Mouse (Mus musculus) midbrain, embryonic 10.5 days (tissue): ENCODE results near the gene Eef2. TPM values are rescaled to one million over a fixed set of nuclear protein-coding genes. Genes with fewer than 3 reads are reported as not detected.

Source experiments
- DNase-seq: peaks from one replicate; pipeline ENCODE4 v3.0.0-alpha.2; 2017; ENCODE audit warnings: low spot score
- H3K27ac ChIP-seq: fragments of 300-500 bp; sonication (generic); replicated peaks from 2 replicates; pipeline ENCODE4 v1.5.1; 2016; ENCODE audit warnings: mild to moderate bottlenecking
- H3K27me3 ChIP-seq: fragments of 300-500 bp; sonication (generic); 2 replicates; pipeline ENCODE4 v1.6.1; 2016; ENCODE audit warnings: low read depth, mild to moderate bottlenecking; ENCODE audit not compliant: poor library complexity, severe bottlenecking
- H3K36me3 ChIP-seq: fragments of 300-500 bp; sonication (generic); 2 replicates; pipeline ENCODE4 v1.6.1; 2016; ENCODE audit warnings: mild to moderate bottlenecking, moderate library complexity
- H3K4me1 ChIP-seq: fragments of 300-500 bp; sonication (generic); 2 replicates; pipeline ENCODE4 v1.6.1; 2016
- H3K4me3 ChIP-seq: fragments of 300-500 bp; sonication (generic); 2 replicates; pipeline ENCODE4 v1.5.1; 2016; ENCODE audit warnings: mild to moderate bottlenecking, moderate library complexity
- H3K9me3 ChIP-seq: fragments of 300-500 bp; sonication (generic); replicated peaks from 2 replicates; pipeline ENCODE4 v1.6.1; 2016; ENCODE audit warnings: mild to moderate bottlenecking
- whole genome bisulfite sequencing: fragments of 180-500 bp; shearing (Covaris S2); methylation state at CpG from one replicate; pipeline ENCODE4 v1.1.7; 2016; 5-methylcytosine and 5-hydroxymethylcytosine counted together
- polyA plus RNA-seq: library from polyadenylated mRNA; unstranded; fragments of >200 nt; fragmentation: Nextera tagmentation; extraction: Ambion mirVana; gene quantifications from 2 replicates; pipeline ENCODE4 v1.2.1, GENCODE M21; 2016

Eef2 gene
- polyA plus RNA-seq, 1 experiment from 2014 or later: 571 TPM

DNA sequence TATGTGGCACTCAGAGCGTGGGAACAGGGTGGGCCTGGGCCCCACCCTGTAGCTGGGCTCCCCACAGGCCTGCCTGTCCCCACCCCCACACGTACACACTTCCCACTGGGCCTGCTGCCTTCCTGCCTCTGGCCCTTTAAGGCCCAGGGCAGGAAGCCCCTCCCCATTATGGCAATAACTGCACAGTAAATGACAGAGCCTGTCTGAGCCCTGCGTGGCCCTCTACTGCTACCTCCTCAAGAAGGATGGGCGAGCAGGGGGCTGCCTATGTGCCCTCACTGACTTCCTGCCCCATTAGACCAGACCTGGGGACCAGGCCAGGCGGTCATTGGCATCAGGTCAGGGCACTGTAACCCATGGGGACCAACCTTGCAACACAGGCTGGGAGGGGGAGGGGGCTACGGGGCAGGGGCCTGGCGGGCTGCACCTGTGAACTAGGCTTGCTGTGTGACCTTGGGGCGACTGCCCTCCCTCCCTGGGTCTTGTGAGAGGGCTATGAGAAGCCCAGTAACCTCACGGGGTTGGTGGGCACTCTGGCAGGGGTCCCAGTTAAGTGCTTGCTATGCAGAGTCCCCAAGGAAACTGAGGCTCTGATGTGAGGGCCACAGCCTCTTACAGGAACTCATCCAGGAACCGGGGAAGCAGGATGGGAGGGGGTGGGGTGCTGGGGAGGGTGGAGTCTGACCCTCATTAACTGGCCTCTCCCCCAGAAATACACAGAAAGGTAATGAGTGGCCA is 35.5 kb upstream of the Eef2 start:
- peaks cover 62% of the 10 kb centered on the region for H3K4me1 ChIP-seq
- 77% methylated on average over 10 of the region's 10 CpGs for WGBS
- peak overlapping the region; percentile 97 for H3K27ac ChIP-seq
- H3K9me3 ChIP-seq: 0 out of 2 replicates have a peak, but pooled peaks cover 4% of the 10 kb centered on the region
- H3K27me3 ChIP-seq: peaks cover 3% of the 10 kb centered on the region
- no peak for DNase-seq
- peak overlapping the region; percentile 89 for H3K4me3 ChIP-seq
- H3K36me3 ChIP-seq: peaks cover 31% of the 10 kb centered on the region

DNA sequence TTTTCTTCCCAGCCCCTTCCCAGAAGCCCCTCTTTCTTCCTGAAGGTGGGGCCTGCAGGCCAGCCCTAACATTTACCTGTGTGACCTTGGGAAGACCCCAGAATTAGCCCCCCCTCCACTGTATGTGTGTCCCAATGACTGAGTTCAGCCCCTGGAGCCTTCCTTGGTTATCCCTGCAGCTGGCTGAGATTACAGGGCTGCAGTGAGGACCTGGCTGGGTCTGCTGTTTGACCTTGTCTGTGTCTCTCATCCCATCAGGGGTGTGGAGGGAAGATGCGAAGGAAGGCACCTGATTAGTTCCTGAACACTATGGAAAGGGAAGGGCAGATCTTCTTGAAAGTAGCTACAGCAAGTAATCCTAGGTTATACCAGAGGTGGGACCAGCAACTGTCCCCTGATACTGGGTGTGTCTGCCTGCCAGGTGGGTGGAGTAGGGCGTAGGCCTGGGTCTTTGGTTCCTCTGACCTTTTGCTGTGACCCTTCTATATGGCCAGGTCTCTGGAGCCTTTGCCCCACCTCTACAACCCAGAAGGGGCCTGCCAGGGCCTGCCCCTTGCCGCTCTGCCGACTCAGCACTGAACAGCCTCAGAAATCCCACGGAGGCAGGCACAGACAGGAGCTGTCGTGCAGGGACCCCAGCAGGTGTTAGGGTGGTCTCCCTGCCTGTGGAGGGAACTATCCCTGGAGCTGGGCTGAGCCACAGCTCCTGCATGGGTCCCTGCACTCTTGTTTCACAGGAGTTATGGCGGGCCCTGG is 34.8 kb upstream of the Eef2 start:
- H3K4me3 ChIP-seq: peak overlapping the region; percentile 89; the same call in 1 of the 2 replicates
- 0 out of 2 replicates have a peak, but pooled peaks cover 4% of the 10 kb centered on the region for H3K9me3 ChIP-seq
- H3K27me3 ChIP-seq: no peaks in the 10 kb centered on the region
- no peak for DNase-seq
- peaks cover 58% of the 10 kb centered on the region for H3K4me1 ChIP-seq
- H3K27ac ChIP-seq: peak overlapping the region; percentile 49; the same call in 1 of the 2 replicates
- H3K36me3 ChIP-seq: peaks cover 39% of the 10 kb centered on the region
- WGBS: 89% methylated on average over 7 of the region's 7 CpGs

DNA sequence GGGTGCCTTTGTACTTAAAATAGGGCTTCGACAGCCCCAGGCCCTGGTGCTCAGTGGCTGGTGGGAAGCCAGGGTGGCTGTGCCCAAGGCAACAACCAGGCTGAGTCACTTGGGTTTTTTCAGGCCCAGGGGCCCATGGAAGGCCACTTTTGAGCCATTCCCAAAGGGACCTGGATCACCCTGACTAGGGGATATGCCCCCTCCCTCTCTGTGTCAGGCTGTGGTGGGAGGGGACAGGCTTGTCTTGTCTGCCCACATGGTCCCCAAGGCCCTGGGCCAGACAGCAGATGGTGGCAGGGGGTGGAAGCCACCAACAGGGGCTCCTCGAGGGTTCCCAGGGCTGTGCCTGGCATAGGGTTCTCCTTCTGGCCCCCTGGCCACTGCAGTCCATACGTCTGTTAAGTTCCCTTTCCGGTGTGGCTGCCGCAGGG is 33.9 kb upstream of the Eef2 start:
- H3K27me3 ChIP-seq: no peaks in the 10 kb centered on the region
- peak overlapping the region; percentile 49 for H3K27ac ChIP-seq
- no peak for DNase-seq
- H3K36me3 ChIP-seq: peaks cover 48% of the 10 kb centered on the region
- peaks cover 58% of the 10 kb centered on the region for H3K4me1 ChIP-seq
- 0 out of 2 replicates have a peak, but pooled peaks cover 4% of the 10 kb centered on the region for H3K9me3 ChIP-seq
- 78% methylated on average over 5 of the region's 5 CpGs for WGBS
- H3K4me3 ChIP-seq: peak overlapping the region; percentile 12; the same call in 1 of the 2 replicates

DNA sequence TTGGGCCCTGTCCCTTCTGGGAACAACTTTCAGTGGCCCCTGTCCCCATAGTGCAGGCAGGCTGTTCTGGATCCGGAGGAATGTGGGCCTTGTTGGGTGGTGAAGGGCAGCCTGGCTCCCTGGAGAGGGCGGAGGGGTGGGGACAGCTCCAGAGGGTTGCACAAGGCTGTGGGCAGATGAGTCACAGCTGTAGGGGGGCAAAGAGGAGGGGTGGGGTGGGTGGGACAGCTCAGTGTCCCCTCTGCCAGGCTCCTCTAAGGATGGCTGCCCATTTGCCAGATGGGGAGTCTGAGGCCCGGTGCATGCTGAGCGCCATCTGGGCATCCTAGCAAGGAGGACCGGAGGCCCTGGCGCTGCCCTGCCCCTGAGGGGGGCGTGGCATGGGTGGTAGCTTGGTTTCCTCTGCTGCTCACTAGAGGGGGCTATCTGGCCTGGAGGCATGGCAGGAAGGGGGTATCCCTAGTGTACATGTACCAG is 33.2 kb upstream of the Eef2 start:
- Histone ChIP-seq H3K4me1 (peaks cover 55% of the 10 kb centered on the region), H3K27ac (peak overlapping the region; percentile 49; the same call in 1 of the 2 replicates), H3K36me3 (peaks cover 55% of the 10 kb centered on the region), H3K9me3 (0 out of 2 replicates have a peak, but pooled peaks cover 4% of the 10 kb centered on the region), H3K27me3 (no peaks in the 10 kb centered on the region), H3K4me3 (0 out of 2 replicates have a peak overlapping the region, but pooled peaks have one; percentile 9)
- DNase-seq: no peak
- 94% methylated on average over 7 of the region's 7 CpGs for WGBS

DNA sequence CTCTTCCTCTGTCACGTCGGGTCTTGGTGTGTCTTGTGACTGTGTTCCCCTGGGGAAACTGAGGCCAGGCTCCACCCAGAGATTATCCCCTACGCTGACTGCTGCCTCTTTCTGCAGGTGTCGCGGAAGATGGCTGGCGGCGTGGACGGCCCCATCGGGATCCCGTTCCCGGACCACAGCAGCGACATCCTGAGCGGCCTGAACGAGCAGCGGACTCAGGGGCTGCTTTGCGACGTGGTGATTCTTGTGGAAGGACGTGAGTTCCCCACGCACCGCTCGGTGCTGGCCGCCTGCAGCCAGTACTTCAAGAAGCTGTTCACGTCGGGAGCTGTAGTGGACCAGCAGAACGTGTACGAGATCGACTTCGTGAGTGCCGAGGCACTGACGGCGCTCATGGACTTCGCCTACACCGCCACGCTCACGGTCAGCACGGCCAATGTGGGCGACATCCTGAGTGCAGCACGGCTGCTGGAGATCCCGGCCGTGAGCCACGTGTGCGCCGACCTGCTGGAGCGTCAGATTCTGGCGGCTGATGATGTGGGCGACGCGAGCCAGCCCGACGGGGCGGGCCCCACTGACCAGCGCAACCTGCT is 32.5 kb upstream of the Eef2 start:
- Histone ChIP-seq H3K27ac (no peak overlapping the region), H3K27me3 (no peaks in the 10 kb centered on the region), H3K36me3 (peaks cover 62% of the 10 kb centered on the region), H3K4me1 (peaks cover 47% of the 10 kb centered on the region), H3K4me3 (peak overlapping the region; percentile 24), H3K9me3 (0 out of 2 replicates have a peak, but pooled peaks cover 4% of the 10 kb centered on the region)
- WGBS: 97% methylated on average over 52 of the region's 52 CpGs
- DNase-seq: no peak

DNA sequence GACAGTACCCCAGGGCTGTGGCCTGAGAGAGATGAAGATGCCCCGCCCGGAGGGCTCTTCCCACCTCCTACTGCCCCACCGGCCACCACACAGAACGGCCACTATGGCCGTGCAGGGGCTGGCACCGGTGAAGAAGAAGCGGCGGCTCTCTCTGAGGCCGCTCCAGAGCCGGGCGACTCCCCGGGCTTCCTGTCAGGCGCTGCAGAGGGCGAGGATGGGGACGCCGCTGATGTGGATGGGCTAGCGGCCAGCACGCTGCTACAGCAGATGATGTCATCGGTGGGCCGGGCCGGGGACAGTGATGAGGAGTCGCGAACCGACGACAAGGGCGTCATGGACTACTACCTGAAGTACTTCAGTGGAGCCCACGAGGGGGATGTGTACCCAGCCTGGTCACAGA is 31.8 kb upstream of the Eef2 start:
- Histone ChIP-seq H3K9me3 (0 out of 2 replicates have a peak, but pooled peaks cover 4% of the 10 kb centered on the region), H3K27ac (no peak overlapping the region), H3K36me3 (peaks cover 69% of the 10 kb centered on the region), H3K4me3 (peak overlapping the region; percentile 24), H3K27me3 (no peaks in the 10 kb centered on the region), H3K4me1 (peaks cover 41% of the 10 kb centered on the region)
- DNase-seq: no peak
- 95% methylated on average over 27 of the region's 27 CpGs for WGBS

DNA sequence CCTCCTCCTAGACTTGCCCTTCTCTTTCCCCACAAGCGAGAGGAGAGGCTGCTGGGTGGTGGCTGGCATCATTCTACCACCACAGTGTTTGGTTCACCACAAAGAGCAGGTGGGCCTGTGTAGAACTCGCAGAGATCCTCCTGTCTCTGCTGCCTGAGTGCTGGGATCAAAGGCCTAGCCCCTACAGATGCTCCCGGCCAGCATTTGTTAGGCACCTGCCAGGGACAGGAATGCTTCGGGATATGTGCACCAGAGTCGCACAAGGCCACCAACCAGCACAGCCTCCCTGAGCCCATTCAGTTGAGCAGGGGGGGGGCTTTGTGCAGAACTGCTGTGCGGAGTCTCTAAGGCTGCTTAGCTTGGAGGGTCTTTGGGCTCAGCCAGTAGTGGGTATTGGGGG is 31.1 kb upstream of the Eef2 start:
- DNase-seq: no peak
- peaks cover 76% of the 10 kb centered on the region for H3K36me3 ChIP-seq
- no peaks in the 10 kb centered on the region for H3K27me3 ChIP-seq
- peaks cover 37% of the 10 kb centered on the region for H3K4me1 ChIP-seq
- peak overlapping the region; percentile 1; the same call in 1 of the 2 replicates for H3K4me3 ChIP-seq
- WGBS: 95% methylated on average over 6 of the region's 6 CpGs
- H3K9me3 ChIP-seq: 0 out of 2 replicates have a peak, but pooled peaks cover 4% of the 10 kb centered on the region
- no peak overlapping the region; the same call in 1 of the 2 replicates for H3K27ac ChIP-seq

DNA sequence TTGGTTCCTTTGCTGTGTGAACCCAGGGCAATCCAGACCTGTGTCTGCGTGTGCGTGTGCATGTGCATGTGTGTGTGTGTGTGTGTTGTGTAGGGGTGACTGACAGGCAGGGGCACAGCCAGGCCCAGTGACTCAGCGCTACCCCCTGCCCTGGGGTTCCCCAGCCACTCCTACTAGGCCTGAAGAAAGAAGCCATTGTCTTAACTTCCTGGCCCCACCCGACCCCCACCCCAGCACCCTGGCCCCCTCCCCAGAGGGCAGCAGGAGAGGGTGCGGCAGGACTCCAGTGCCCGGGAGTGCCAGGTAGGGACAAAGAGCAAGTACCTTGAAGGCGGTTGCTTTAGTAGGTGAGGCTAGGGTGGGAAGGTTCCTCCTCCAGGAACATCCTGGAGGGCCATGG is 30.7 kb upstream of the Eef2 start:
- no peak for DNase-seq
- Histone ChIP-seq H3K36me3 (peaks cover 78% of the 10 kb centered on the region), H3K27ac (no peak overlapping the region; the same call in 1 of the 2 replicates), H3K9me3 (0 out of 2 replicates have a peak, but pooled peaks cover 4% of the 10 kb centered on the region), H3K4me1 (peaks cover 33% of the 10 kb centered on the region), H3K4me3 (no peak overlapping the region; the same call in 1 of the 2 replicates), H3K27me3 (no peaks in the 10 kb centered on the region)
- WGBS: 89% methylated on average over 7 of the region's 7 CpGs

DNA sequence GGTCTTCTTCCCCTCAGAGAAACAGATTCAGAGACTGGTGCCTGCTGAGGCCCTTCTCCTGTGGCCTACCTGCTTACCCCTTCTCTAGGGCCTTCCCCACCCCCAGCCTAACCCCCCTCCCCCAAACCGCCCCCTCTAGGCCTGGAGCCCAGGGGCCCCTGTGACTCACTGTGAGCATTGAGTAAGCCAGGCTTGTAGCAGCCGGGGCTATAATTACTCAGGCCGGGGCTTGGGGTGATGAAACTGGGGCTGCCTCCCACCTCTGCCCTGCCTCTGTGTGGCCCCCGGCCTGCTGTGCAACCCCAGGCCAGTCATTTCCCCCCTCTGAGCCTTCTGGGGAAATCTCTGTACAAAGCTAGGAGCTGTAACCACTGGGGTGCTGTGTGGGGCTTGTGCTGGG is 30.1 kb upstream of the Eef2 start:
- peaks cover 78% of the 10 kb centered on the region for H3K36me3 ChIP-seq
- WGBS: 92% methylated on average over 4 of the region's 4 CpGs
- no peak for DNase-seq

DNA sequence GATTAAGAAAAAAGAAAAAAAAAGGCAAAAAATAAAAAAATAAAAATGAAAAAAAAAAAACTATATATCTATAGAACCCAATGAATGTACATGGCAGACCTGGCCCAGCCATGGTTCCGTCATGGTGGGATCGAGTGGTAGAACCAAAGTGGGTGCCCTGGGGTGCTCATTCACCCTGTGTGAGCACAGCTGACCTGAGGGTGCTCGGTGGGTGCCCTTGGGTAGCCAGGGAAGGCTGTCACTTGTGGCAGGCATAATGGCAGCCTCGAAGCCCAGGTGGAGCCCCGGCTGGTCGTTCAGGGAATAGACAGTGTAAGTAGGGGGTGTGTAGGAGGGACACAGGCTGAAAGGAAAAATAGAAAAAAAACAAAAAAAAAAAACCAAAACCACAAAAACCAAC is 25.2 kb upstream of the Eef2 start:
- Histone ChIP-seq H3K27me3 (no peaks in the 10 kb centered on the region), H3K9me3 (no peaks in the 10 kb centered on the region), H3K27ac (no peak overlapping the region), H3K4me1 (peaks cover 6% of the 10 kb centered on the region; the same call in 1 of the 2 replicates), H3K4me3 (no peak overlapping the region), H3K36me3 (peaks cover 89% of the 10 kb centered on the region)
- 87% methylated on average over 6 of the region's 6 CpGs for WGBS
- no peak for DNase-seq

More for the DNA sequence above, 30.1 kb upstream of the Eef2 start:
- H3K27me3 ChIP-seq: no peaks in the 10 kb centered on the region
- no peak overlapping the region for H3K4me3 ChIP-seq
- H3K4me1 ChIP-seq: peaks cover 27% of the 10 kb centered on the region
- H3K27ac ChIP-seq: no peak overlapping the region
- 0 out of 2 replicates have a peak, but pooled peaks cover 4% of the 10 kb centered on the region for H3K9me3 ChIP-seq

DNA sequence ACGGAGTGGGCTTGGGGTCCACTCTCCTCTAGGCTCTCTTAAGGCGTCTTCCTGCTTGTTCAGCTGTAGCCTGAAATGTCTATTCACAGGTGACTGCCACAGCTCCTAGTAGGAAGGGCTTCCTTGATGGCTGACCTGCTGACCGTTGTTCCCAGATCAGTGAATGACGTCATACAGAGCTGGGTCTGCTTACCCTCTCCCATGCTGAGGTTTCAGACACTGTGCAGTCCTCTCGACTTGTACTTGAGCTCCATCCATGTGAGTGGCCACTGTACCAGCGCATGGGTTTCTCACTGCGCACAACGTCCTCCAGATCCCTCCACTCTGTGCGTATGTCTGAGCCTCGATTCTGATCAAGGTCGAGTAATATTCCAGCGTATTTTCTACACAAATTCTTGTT is 23.8 kb upstream of the Eef2 start:
- no peak overlapping the region for H3K27ac ChIP-seq
- H3K9me3 ChIP-seq: no peaks in the 10 kb centered on the region
- H3K4me1 ChIP-seq: peaks cover 6% of the 10 kb centered on the region; the same call in 1 of the 2 replicates
- H3K36me3 ChIP-seq: peaks cover 89% of the 10 kb centered on the region
- H3K27me3 ChIP-seq: no peaks in the 10 kb centered on the region
- no peak for DNase-seq
- no peak overlapping the region for H3K4me3 ChIP-seq
- WGBS: 83% methylated on average over 12 of the region's 12 CpGs

DNA sequence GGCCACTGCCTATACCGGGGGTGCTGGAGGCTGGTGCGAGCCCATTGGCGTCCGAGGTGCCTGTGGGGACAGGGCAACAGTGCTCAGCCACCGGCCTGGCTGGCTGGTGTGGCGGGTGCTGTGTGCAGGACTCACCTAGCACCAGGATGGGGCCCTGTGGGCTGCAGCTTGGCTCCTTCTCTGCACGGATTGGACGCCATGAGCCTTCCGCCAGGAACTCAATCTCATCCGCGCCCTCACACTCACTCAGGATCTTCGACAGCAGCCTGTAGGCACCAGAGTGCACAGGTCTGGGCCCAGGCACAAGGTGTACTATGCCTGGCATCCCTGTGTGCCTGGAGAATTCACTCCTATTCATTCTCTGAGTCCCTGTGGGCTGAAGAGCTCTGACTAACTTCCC is 22.1 kb upstream of the Eef2 start:
- peaks cover 6% of the 10 kb centered on the region; the same call in 1 of the 2 replicates for H3K4me1 ChIP-seq
- H3K4me3 ChIP-seq: no peak overlapping the region
- H3K27me3 ChIP-seq: no peaks in the 10 kb centered on the region
- DNase-seq: no peak
- H3K27ac ChIP-seq: 0 out of 2 replicates have a peak overlapping the region, but pooled peaks have one; percentile 1
- WGBS: 93% methylated on average over 12 of the region's 12 CpGs
- peaks cover 89% of the 10 kb centered on the region for H3K36me3 ChIP-seq
- H3K9me3 ChIP-seq: no peaks in the 10 kb centered on the region
